Mouse (Mus musculus): ENCODE data around the gene Gm5800.
"Not testable (repeated sequence)": the region's sequence is repeated elsewhere in the genome, so short reads cannot be mapped to it uniquely, and the experiment has no call there.

Gm5800 gene

GRCm38 (mm10) chr14:51717083-51717482, at the start of gene Gm5800:
Gm5800 (minus strand) TSS chr14:51717183.
- DNase-seq (ENCODE audit: low spot score in 2 of 2): no peak

- no peak for DNase-seq (ENCODE audit: low spot score in 2 of 2)
These were observed 39.0 kb upstream of the Gm5800 start for GRCm38 (mm10) chr14:51755944-51756343.

GRCm38 (mm10) chr14:51740347-51741170, 23.6 kb upstream of the Gm5800 start:
- no peak for DNase-seq (ENCODE audit: low spot score in 2 of 2)

- no peak for DNase-seq (ENCODE audit: low spot score in 2 of 2)
These were observed 22.4 kb upstream of the Gm5800 start for GRCm38 (mm10) chr14:51739150-51739993.

- no peak for DNase-seq (ENCODE audit: low spot score in 2 of 2)
These were observed 21.6 kb upstream of the Gm5800 start for GRCm38 (mm10) chr14:51738411-51739149.

DNA sequence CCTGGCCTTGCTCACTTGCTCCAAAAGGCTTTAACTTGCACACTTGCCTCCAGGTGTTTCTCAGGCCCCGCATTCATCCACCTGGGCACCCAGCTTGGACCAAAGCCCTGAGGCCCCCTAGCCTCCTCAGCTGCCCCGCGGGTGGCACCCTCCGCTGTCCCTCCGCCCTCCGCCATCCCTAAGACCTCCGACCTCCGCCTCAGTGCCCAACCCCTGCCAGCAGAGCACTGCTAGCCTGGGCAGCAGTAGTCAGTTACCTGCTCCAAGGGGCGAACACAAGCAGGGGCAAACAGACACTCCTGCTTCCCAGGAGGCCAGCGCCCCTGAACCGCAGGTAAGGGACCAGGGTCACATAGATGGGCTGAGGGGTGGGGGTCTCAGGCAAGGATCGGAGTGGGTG, 21.0 kb upstream of the Gm5800 start:
- no peak for DNase-seq (ENCODE audit: low spot score in 2 of 2)

GRCm38 (mm10) chr14:51695368-51695767, 21.6 kb downstream of the Gm5800 start, which contains the start of gene Gm17079:
Gm17079 (minus strand) TSS chr14:51695468.
- not testable (repeated sequence) for DNase-seq (ENCODE audit: low spot score in 2 of 2)

- DNase-seq (ENCODE audit: low spot score in 2 of 2): no peak
These were observed 39.7 kb downstream of the Gm5800 start for GRCm38 (mm10) chr14:51677269-51677668.

Measured in cerebellum, postnatal 4 days (tissue).